Mouse (Mus musculus) ovary, postnatal 10 days (tissue): Measurements from ENCODE around the gene Olfr575.

ENCODE experiments used
- DNase-seq: peaks from one replicate; pipeline ENCODE4 v3.0.0; 2022; ENCODE audit warnings: low spot score

Olfr575 gene

GRCm38 (mm10) chr7:102958593-102958992, at the start of gene Olfr575:
Olfr575 (minus strand) TSS chr7:102958775.
- no peak for DNase-seq

GRCm38 (mm10) chr7:102989224-102989623, 30.6 kb upstream of the Olfr575 start, which contains the start of gene Olfr578:
Olfr578 (minus strand) TSS chr7:102989324.
- no peak for DNase-seq

GRCm38 (mm10) chr7:102975843-102976242, 17.3 kb upstream of the Olfr575 start, which contains the start of gene Olfr577:
Olfr577 (minus strand) TSS chr7:102975943.
- no peak for DNase-seq

GRCm38 (mm10) chr7:102974399-102974798, 15.8 kb upstream of the Olfr575 start:
- no peak for DNase-seq

GRCm38 (mm10) chr7:102962360-102962759, 3.8 kb upstream of the Olfr575 start, which contains the start of gene Olfr576:
Olfr576 (plus strand) TSS chr7:102962660.
- DNase-seq, result no peak

- no peak for DNase-seq
These were observed 438 bp downstream of the Olfr575 start for GRCm38 (mm10) chr7:102958137-102958536.

- no peak for DNase-seq
These were observed 7.8 kb downstream of the Olfr575 start for GRCm38 (mm10) chr7:102950732-102951131.

- no peak for DNase-seq
These were observed 10.4 kb downstream of the Olfr575 start, which contains the start of gene Olfr574 for GRCm38 (mm10) chr7:102948167-102948566. Olfr574 (plus strand) TSS chr7:102948467.

- no peak for DNase-seq
These were observed 15.2 kb downstream of the Olfr575 start for GRCm38 (mm10) chr7:102943417-102943816.

- no peak for DNase-seq
These were observed 16.1 kb downstream of the Olfr575 start, which contains the start of gene Olfr573-ps1 for GRCm38 (mm10) chr7:102942475-102942874. Olfr573-ps1 (minus strand) TSS chr7:102942575.

- DNase-seq, result no peak
These were observed 31.5 kb downstream of the Olfr575 start for GRCm38 (mm10) chr7:102927105-102927504.

- DNase-seq, result no peak
These were observed 34.5 kb downstream of the Olfr575 start, which contains the start of gene Olfr572 for GRCm38 (mm10) chr7:102924109-102924508. Olfr572 (plus strand) TSS chr7:102924409.

- DNase-seq, result no peak
These were observed 38.9 kb downstream of the Olfr575 start for GRCm38 (mm10) chr7:102919632-102920031.

GRCm38 (mm10) chr7:102917032-102917875, 41.3 kb downstream of the Olfr575 start, which contains the start of gene Olfr571:
Olfr571 (minus strand) TSS chr7:102917536.
- DNase-seq, result no peak

GRCm38 (mm10) chr7:102916405-102916804, 42.2 kb downstream of the Olfr575 start:
- no peak for DNase-seq

GRCm38 (mm10) chr7:102915261-102915660, 43.3 kb downstream of the Olfr575 start:
- no peak for DNase-seq
